Mouse (Mus musculus): ENCODE data around the gene Usp7. TPM values are rescaled to one million over a fixed set of nuclear protein-coding genes. Genes with fewer than 3 reads are reported as not detected.
"Not testable (repeated sequence)": the region's sequence is repeated elsewhere in the genome, so short reads cannot be mapped to it uniquely, and the experiment has no call there.

The Usp7 gene
- polyA plus RNA-seq, 1 experiment: not detected

DNA sequence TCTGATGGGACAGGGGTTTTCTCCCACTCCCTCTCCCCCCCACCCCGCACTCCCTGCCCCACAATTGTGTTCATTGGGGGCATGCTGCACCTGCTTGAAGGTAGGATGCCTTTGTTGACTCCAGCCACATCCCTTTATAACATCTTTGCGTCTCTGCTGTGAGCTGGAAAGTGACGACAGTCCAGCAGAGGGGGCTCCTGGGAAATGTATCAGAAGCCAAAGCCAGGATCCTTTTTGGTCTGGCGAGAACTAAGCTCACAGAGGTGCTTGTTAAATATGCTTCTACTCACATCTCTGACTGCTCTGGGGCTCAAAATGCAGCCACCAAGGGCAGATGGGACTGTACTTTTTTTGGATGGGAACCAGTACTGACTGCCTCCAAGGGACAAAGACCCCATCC, 21.0 kb downstream of the Usp7 start:
- H3K4me3 ChIP-seq (ENCODE audit: insufficient read depth, low read depth, low read length): no peak overlapping the region
- no peak overlapping the region for H3K27ac ChIP-seq (ENCODE audit: insufficient read depth, low read depth, low read length)
- no peaks in the 10 kb centered on the region for H3K4me1 ChIP-seq (ENCODE audit: control insufficient read depth, insufficient read depth, low read length)
- TF ChIP-seq POLR2A (IDR thresholded peaks at IDR 0.05; ENCODE audit: insufficient read depth, low read depth, low read length) (no peak), CTCF (IDR thresholded peaks at IDR 0.05; ENCODE audit: insufficient read depth, low read depth, low read length) (no peak)
- WGBS: 56% methylated on average over 4 of the region's 4 CpGs

DNA sequence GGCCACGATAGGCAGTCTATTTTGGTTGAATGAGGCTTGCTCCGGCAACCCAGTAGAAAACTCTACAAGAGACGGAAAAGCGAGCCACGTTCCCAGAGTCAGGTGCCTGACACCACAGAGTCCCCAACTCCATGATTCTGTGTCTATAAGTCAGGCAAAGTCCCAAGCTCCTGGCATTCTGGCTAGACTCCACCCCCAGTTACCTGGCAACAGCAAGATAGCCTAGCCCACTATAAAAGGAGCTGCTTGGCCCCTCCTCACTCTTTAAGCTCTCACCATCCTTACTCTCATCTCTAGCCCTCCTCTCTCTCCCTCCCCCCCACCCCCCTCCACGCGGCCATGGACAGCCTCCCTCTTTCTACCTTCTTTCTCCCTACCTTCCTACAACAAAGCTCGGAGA, 21.8 kb downstream of the Usp7 start:
- H3K4me3 ChIP-seq (ENCODE audit: insufficient read depth, low read depth, low read length); H3K27ac ChIP-seq (ENCODE audit: insufficient read depth, low read depth, low read length); H3K4me1 ChIP-seq (ENCODE audit: control insufficient read depth, insufficient read depth, low read length): not testable (repeated sequence)
- 64% methylated on average over 8 of the region's 8 CpGs for WGBS

DNA sequence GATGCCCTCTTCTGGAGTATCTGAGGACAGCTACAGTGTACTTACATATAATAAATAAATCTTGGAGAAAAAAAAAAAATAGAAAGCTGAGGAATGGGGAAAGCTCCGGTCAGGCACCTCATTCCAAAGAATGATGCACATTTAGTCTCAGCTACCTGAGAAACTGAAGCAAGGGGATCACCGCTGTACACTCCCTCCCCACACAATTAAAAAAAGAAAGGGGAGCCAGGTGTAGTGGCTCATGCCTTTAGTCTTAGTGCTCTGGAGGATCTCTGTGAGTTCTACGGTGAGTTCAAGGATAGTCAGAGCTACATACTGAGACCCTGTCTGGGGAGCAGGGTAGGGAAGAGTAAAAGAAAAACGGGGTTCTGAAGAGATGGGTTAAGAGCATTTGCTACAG, 22.6 kb downstream of the Usp7 start:
- no peak for TF ChIP-seq POLR2A (IDR thresholded peaks at IDR 0.05; ENCODE audit: insufficient read depth, low read depth, low read length)
- no peak for TF ChIP-seq CTCF (IDR thresholded peaks at IDR 0.05; ENCODE audit: insufficient read depth, low read depth, low read length)
- H3K4me1 ChIP-seq (ENCODE audit: control insufficient read depth, insufficient read depth, low read length): peaks cover 3% of the 10 kb centered on the region; the same call in 1 of the 2 replicates
- no peak overlapping the region for H3K4me3 ChIP-seq (ENCODE audit: insufficient read depth, low read depth, low read length)
- H3K27ac ChIP-seq (ENCODE audit: insufficient read depth, low read depth, low read length): no peak overlapping the region
- 68% methylated on average over 4 of the region's 4 CpGs for WGBS

DNA sequence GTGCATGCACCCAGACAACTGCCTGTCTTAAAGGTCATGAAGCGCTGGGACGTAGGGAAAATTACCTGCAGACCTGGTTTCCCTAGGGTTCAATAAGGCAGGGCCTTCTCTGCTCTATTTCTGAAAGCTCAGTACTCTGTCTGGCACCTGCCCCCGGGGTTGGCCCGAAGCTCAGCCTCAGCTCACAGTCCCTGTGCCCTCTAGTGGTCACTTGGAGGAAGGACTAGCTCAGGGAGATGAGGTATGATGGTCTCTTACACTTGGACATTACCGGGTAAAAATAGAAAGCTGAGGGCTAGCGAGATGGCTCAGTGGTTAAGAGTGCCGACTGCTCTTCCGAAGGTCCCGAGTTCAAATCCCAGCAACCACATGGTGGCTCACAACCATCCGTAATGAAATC, 23.0 kb downstream of the Usp7 start:
- Histone ChIP-seq H3K4me1 (ENCODE audit: control insufficient read depth, insufficient read depth, low read length) (peaks cover 3% of the 10 kb centered on the region; the same call in 1 of the 2 replicates), H3K4me3 (ENCODE audit: insufficient read depth, low read depth, low read length) (no peak overlapping the region), H3K27ac (ENCODE audit: insufficient read depth, low read depth, low read length) (no peak overlapping the region)
- 22% methylated on average over 10 of the region's 10 CpGs for WGBS
- no peak for TF ChIP-seq POLR2A (IDR thresholded peaks at IDR 0.05; ENCODE audit: insufficient read depth, low read depth, low read length)
- TF ChIP-seq CTCF (IDR thresholded peaks at IDR 0.05; ENCODE audit: insufficient read depth, low read depth, low read length): peak; percentile 58; the same call in 1 of the 2 replicates

DNA sequence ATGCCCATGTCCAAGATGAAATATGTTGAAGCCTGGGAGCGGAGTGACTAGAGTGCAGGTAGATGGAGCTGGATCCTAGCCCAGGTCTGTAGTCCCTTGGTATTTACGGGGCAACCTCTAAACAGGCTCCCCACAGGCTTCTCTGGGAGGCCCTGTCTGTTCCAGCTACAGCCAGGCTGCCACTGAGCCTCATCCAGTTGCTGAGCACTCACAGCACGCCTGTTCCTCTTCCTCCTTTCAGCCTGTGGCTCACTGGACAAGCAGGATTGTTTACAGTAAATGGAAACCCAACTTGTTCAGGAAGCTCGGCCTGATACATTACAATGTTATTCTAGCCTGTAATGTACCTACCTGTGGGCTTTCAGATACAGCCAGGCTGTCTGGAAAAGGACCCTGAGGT, 23.5 kb downstream of the Usp7 start:
- H3K4me3 ChIP-seq (ENCODE audit: insufficient read depth, low read depth, low read length): no peak overlapping the region
- peaks cover 6% of the 10 kb centered on the region; the same call in 1 of the 2 replicates for H3K4me1 ChIP-seq (ENCODE audit: control insufficient read depth, insufficient read depth, low read length)
- TF ChIP-seq CTCF (IDR thresholded peaks at IDR 0.05; ENCODE audit: insufficient read depth, low read depth, low read length) (no peak), POLR2A (IDR thresholded peaks at IDR 0.05; ENCODE audit: insufficient read depth, low read depth, low read length) (no peak)
- no peak overlapping the region for H3K27ac ChIP-seq (ENCODE audit: insufficient read depth, low read depth, low read length)
- 88% methylated on average over 4 of the region's 4 CpGs for WGBS

DNA sequence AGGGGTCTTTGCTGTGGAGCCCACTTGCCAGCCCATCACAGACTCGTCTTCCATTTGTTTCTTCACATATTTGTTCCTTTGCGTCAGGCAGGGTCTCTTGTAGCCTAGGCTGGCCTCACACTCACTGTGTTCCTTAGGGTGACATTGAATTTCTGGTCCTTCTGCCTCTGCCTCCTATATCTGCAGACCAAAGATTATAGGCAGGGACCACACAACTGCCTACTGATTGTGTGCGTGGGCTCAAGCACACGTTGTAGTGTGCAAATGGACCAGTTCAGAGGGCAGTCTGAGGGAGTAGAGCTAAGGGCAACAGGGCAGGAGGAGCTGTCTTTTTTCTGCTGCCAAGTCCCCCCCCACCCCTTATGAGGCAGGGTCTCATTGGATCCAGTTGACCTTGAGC, 24.0 kb downstream of the Usp7 start:
- TF ChIP-seq POLR2A (IDR thresholded peaks at IDR 0.05; ENCODE audit: insufficient read depth, low read depth, low read length) (no peak), CTCF (IDR thresholded peaks at IDR 0.05; ENCODE audit: insufficient read depth, low read depth, low read length) (no peak)
- Histone ChIP-seq H3K4me1 (ENCODE audit: control insufficient read depth, insufficient read depth, low read length) (peaks cover 7% of the 10 kb centered on the region; the same call in 1 of the 2 replicates), H3K27ac (ENCODE audit: insufficient read depth, low read depth, low read length) (no peak overlapping the region), H3K4me3 (ENCODE audit: insufficient read depth, low read depth, low read length) (no peak overlapping the region)
- 83% methylated on average over 4 of the region's 4 CpGs for WGBS

DNA sequence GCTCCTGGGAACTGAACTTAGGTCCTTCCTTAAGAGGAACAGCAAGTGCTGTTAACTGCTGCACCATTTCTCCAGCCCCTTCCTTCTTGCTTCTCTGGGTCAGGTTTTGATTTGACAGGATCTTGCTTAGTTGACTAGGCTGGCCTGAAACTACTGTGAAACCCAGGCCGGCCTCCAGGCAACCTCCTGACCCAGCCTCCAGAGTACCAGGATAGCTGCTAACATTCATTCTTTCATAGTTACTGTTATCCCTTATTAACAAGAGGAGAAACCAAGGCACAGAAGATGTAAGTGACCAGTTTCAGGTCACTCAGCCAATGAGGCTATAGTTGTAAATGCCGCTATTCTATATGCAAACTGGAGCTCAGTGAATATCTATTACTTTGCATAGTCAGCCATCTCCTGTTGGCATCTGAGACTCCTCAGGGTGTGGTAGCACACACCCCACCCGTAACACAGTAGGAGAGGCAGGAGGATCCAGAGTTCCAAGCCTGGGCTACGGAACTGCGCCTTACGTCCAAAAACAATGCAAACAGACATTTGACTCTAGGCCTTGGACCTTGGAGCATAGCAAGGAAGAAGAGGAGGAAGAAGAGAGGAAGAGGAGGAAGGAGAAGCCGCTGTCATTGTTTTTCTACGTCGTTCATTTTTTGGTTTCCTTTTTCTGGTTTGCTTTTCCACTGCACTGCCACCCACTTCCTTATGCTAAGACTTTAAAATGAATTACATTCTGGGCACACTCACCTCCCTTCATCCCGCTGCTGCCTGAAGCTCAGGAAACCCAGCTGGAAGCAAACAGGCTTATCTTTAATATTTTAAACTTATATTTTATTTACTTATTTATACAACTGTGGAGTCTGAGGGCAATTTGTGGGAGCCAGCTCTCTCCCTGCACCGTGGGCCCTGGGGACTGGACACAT, 24.7 kb downstream of the Usp7 start:
- H3K4me3 ChIP-seq (ENCODE audit: insufficient read depth, low read depth, low read length): no peak overlapping the region
- no peak overlapping the region for H3K27ac ChIP-seq (ENCODE audit: insufficient read depth, low read depth, low read length)
- 82% methylated on average over 11 of the region's 11 CpGs for WGBS
- no peak for TF ChIP-seq POLR2A (IDR thresholded peaks at IDR 0.05; ENCODE audit: insufficient read depth, low read depth, low read length)
- TF ChIP-seq CTCF (IDR thresholded peaks at IDR 0.05; ENCODE audit: insufficient read depth, low read depth, low read length): no peak
- H3K4me1 ChIP-seq (ENCODE audit: control insufficient read depth, insufficient read depth, low read length): peaks cover 13% of the 10 kb centered on the region

DNA sequence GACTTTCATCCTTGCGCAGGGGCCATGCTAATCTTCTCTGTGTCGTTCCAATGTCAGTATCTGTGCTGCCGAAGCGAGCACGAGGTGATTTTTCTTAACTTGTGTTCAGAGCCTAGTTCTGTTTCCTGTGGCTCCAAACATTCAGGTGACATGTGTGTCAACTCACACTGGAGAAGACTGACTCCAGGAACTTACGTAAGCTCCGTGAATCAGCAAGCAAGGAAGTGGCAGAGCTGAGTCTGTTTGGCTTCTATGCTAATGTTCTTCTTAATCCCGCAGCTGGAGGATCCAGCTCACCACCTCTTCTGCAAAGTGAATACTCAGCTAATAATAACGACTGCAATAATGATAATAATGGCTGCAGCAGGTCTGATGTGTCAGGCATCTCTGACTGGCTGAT, 25.9 kb downstream of the Usp7 start:
- no peak for TF ChIP-seq POLR2A (IDR thresholded peaks at IDR 0.05; ENCODE audit: insufficient read depth, low read depth, low read length)
- TF ChIP-seq CTCF (IDR thresholded peaks at IDR 0.05; ENCODE audit: insufficient read depth, low read depth, low read length): no peak
- Histone ChIP-seq H3K4me1 (ENCODE audit: control insufficient read depth, insufficient read depth, low read length) (peaks cover 15% of the 10 kb centered on the region), H3K27ac (ENCODE audit: insufficient read depth, low read depth, low read length) (no peak overlapping the region), H3K4me3 (ENCODE audit: insufficient read depth, low read depth, low read length) (no peak overlapping the region)
- 66% methylated on average over 9 of the region's 9 CpGs for WGBS

DNA sequence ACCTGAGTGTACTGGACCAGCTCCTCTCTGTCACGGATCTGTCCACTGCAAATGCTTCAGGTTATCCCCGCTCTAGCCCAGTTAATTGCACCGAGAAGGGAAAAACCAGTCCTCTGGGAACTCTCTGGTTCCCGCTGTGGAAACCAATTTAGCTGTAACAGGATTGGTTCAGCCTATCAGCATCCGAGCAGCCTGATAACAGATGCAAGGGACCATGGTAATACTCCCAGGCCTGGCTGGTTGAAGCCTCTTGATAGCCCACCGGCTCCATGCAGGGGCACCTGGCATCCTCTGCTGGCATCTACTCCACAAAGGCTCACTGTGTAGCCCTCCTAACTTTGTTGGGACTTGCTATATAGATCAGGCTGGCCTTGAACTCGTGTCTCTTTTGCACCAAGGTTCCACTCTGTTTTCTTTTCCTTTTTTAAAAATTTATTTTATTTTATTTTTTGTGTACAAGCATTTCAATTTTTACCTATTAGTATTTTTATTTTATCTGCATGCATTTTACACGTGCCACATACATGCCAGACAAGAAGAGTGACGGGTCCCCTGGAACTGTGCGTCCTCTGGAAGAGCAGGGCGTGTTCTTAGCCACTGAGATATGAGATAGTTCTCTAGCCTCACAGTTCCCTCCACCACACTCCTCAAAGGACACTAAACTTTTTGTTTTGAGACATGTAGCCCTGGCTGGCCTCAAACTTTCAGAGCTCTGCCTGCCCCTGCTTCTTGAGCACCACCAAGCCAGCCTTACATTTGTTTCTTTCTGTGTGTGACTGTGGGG, 27.8 kb downstream of the Usp7 start:
- no peak for TF ChIP-seq CTCF (IDR thresholded peaks at IDR 0.05; ENCODE audit: insufficient read depth, low read depth, low read length)
- TF ChIP-seq POLR2A (IDR thresholded peaks at IDR 0.05; ENCODE audit: insufficient read depth, low read depth, low read length): no peak
- Histone ChIP-seq H3K4me3 (ENCODE audit: insufficient read depth, low read depth, low read length) (no peak overlapping the region), H3K27ac (ENCODE audit: insufficient read depth, low read depth, low read length) (no peak overlapping the region), H3K4me1 (ENCODE audit: control insufficient read depth, insufficient read depth, low read length) (peaks cover 15% of the 10 kb centered on the region)
- WGBS: 80% methylated on average over 11 of the region's 11 CpGs
